Mouse (Mus musculus) forebrain, embryonic 11.5 days (tissue): ENCODE measurements at regions not wholly inside any gene's neighbourhood (a gene's known extent, or its start where the extent isn't known, plus 50 kb on each side); places are given as distances from the start of the nearest gene placed in this dataset.

Source experiments
- ATAC-seq: fragments of 200-750 bp; cut with Nextera tagmentation; replicated peaks from 2 replicates; pipeline ENCODE4 v1.8.0; 2017; ENCODE audit warnings: moderate TSS enrichment; ENCODE audit not compliant: low FRiP score
- DNase-seq: peaks from one replicate; pipeline ENCODE4 v3.0.0-alpha.2; 2017; ENCODE audit warnings: low spot score
- H3K27ac ChIP-seq: fragments of 300-500 bp; sonication (generic); 2 replicates; pipeline ENCODE4 v1.5.1; 2014; ENCODE audit warnings: low read depth, low read length
- H3K27me3 ChIP-seq: fragments of 300-500 bp; sonication (generic); 2 replicates; pipeline ENCODE4 v1.6.1; 2014; ENCODE audit warnings: mild to moderate bottlenecking, low read length, mixed read lengths; ENCODE audit not compliant: control insufficient read depth, insufficient read depth
- H3K36me3 ChIP-seq: fragments of 300-500 bp; sonication (generic); 2 replicates; pipeline ENCODE4 v1.6.1; 2014; ENCODE audit warnings: mild to moderate bottlenecking, low read length, moderate library complexity, mixed read lengths; ENCODE audit not compliant: control insufficient read depth, insufficient read depth
- H3K4me1 ChIP-seq: fragments of 300-500 bp; sonication (generic); replicated peaks from 2 replicates; pipeline ENCODE4 v1.6.1; 2014; ENCODE audit warnings: low read length, mixed read lengths; ENCODE audit not compliant: control insufficient read depth, insufficient read depth
- H3K4me2 ChIP-seq: fragments of 300-500 bp; sonication (generic); 2 replicates; pipeline ENCODE4 v1.6.1; 2014; ENCODE audit warnings: low read depth, mild to moderate bottlenecking, low read length, moderate library complexity, mixed read lengths; ENCODE audit not compliant: severe bottlenecking
- H3K4me3 ChIP-seq: fragments of 300-500 bp; sonication (generic); 2 replicates; pipeline ENCODE4 v1.5.1; 2014; ENCODE audit warnings: low read depth, low read length
- H3K9ac ChIP-seq: fragments of 300-500 bp; sonication (generic); 2 replicates; pipeline ENCODE4 v1.6.1; 2014; ENCODE audit warnings: low read length
- H3K9me3 ChIP-seq: fragments of 300-500 bp; sonication (generic); 2 replicates; pipeline ENCODE4 v1.6.1; 2016; ENCODE audit warnings: low read length, mixed read lengths; ENCODE audit not compliant: control insufficient read depth
- WGBS: fragments of 180-500 bp; shearing (Covaris S2); extraction: QIAGEN DNeasy Blood & Tissue Kit; methylation state at CpG from one replicate; pipeline ENCODE4 v1.1.7; 2014; 5-methylcytosine and 5-hydroxymethylcytosine counted together

DNA sequence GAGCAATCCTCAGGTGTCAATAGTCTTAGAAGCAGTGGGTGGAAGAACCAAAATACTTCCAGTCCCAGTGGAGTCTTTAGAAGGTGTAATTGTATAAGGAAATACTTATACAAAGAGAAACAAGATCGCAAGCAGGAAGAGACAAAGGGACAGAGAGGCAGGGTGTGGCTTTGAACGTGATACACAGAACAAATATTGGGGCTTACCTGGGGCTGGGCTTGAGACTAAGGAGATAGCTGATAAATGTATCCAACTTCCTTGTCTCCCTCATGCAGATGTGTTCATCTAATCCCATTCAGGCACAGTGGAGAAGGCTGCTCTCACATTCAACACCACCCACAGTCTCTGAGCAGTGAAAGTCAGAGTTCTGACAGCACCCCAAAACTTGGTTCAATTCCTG lies 331.9 kb upstream of the Igfbp3 start:
- H3K4me2 ChIP-seq, result no peak overlapping the region
- H3K9ac ChIP-seq, result no peak overlapping the region
- WGBS, result 71% methylated on average over 2 of the region's 2 CpGs
- ATAC-seq (no peak), DNase-seq (no peak)
- H3K27me3 ChIP-seq, result no peaks in the 10 kb centered on the region
- H3K27ac ChIP-seq, result no peak overlapping the region
- no peaks in the 10 kb centered on the region for H3K36me3 ChIP-seq
- H3K9me3 ChIP-seq, result no peaks in the 10 kb centered on the region
- H3K4me1 ChIP-seq, result no peaks in the 10 kb centered on the region
- no peak overlapping the region for H3K4me3 ChIP-seq

DNA sequence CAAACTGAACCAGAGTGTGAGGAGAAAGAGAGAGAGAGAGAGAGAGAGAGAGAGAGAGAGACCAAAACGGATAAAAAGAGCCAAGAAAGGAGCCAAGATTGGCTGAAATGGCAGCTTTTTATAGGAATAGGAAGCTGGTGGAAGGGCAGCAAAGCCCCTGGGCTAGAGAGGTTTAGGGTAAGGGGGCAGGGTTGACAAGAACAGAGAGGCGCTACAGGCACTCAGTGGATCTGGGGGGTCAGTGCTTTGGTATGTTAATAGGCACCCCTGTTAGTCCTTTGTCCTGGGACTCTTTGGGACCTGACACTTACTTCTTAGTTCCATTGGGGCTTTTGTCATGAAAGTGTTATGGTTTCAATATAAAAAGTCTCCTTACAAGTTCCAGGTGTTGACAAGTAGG lies 320.9 kb upstream of the Igfbp3 start:
- H3K4me1 ChIP-seq, result no peaks in the 10 kb centered on the region
- no peaks in the 10 kb centered on the region for H3K36me3 ChIP-seq
- 23% methylated on average over 2 of the region's 2 CpGs for WGBS
- no peaks in the 10 kb centered on the region for H3K9me3 ChIP-seq
- no peak overlapping the region for H3K4me3 ChIP-seq
- no peaks in the 10 kb centered on the region for H3K27me3 ChIP-seq
- ATAC-seq, result no peak
- H3K27ac ChIP-seq, result no peak overlapping the region
- DNase-seq, result no peak
- H3K9ac ChIP-seq, result no peak overlapping the region
- no peak overlapping the region for H3K4me2 ChIP-seq

DNA sequence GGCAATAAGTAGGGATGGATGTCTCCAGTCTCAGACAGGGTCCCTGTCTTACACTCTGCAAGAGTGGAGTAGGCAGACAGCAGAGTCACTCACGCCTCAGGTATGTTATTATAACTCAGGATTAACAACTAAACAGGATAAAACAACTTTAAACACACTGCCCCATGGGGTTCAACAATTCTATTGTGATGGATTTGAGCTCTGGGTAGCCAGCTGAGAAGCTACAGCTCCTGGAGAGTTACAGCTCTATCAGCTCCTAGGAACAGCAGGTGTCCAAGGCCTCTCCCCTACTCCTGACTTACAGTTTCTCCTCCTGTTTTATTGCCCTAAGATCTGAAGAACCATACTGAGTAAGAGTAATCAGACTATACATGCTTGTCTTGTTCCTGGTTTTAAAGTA lies 319.6 kb upstream of the Igfbp3 start:
- H3K4me1 ChIP-seq, result no peaks in the 10 kb centered on the region
- H3K27me3 ChIP-seq, result no peaks in the 10 kb centered on the region
- no peak overlapping the region for H3K4me3 ChIP-seq
- no peak for ATAC-seq
- no peaks in the 10 kb centered on the region for H3K36me3 ChIP-seq
- DNase-seq, result no peak
- WGBS, result 25% methylated on average over 1 of the region's 1 CpGs
- no peak overlapping the region for H3K4me2 ChIP-seq
- no peak overlapping the region for H3K27ac ChIP-seq
- no peak overlapping the region for H3K9ac ChIP-seq
- no peaks in the 10 kb centered on the region for H3K9me3 ChIP-seq

DNA sequence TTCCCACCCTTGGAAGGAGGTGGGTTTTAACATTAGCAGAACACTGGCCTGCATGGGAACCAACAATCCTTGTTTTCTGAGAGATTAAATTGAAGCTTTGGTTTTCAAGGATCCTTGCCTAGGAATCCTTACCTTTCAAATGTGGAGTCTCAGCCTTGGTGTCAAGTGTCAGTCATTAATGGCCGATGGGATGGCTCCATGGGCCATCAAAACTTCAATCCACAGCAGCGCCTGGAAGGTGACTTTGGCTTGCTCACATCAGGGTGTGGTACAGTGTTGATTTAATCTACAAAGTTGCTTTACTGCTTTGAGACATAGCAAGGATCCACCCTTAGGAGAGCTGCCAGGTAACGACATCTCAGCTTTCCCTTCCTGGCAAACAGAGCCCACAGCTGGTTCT lies 318.1 kb upstream of the Igfbp3 start:
- Histone ChIP-seq H3K4me3 (no peak overlapping the region), H3K27me3 (no peaks in the 10 kb centered on the region), H3K27ac (no peak overlapping the region), H3K4me2 (no peak overlapping the region), H3K36me3 (no peaks in the 10 kb centered on the region), H3K9ac (no peak overlapping the region), H3K4me1 (no peaks in the 10 kb centered on the region), H3K9me3 (no peaks in the 10 kb centered on the region)
- 89% methylated on average over 3 of the region's 3 CpGs for WGBS
- DNase-seq, result no peak
- ATAC-seq, result no peak

DNA sequence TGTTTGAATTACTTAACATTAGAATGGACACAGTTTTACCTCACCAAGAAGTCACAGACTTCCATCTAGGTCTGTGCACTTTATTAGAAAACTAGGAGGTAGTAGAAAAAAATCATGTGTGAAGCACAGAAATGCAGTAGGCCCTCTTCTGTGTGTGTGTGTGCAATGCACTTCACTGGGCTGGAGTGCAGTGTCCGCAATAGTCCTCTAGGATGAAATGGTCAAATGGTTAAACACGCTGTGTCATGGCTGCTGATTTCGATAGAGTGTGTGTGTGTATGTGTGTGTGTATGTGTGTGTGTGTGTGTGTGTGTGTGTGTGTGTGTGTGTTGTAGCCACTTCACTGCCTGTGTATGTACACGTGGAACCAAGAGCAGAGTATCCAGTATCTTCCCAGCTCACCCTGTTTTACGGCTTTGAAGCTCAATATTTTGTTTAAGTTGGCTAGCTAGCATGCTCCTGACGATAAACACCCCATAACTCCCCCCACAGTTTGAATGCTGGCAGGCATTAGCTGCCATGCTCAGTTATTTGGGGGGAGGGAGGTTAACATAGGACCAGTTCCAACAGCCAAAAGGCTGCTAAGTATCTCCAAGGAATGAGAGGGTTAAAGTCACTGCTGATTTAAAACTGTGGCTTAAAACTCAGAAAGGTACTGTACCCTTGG lies 316.9 kb upstream of the Igfbp3 start:
- Histone ChIP-seq H3K4me2 (no peak overlapping the region), H3K9me3 (no peaks in the 10 kb centered on the region), H3K9ac (no peak overlapping the region), H3K27ac (no peak overlapping the region), H3K4me1 (no peaks in the 10 kb centered on the region), H3K4me3 (no peak overlapping the region), H3K27me3 (no peaks in the 10 kb centered on the region), H3K36me3 (no peaks in the 10 kb centered on the region)
- ATAC-seq (no peak), DNase-seq (no peak)
- 91% methylated on average over 6 of the region's 6 CpGs for WGBS

DNA sequence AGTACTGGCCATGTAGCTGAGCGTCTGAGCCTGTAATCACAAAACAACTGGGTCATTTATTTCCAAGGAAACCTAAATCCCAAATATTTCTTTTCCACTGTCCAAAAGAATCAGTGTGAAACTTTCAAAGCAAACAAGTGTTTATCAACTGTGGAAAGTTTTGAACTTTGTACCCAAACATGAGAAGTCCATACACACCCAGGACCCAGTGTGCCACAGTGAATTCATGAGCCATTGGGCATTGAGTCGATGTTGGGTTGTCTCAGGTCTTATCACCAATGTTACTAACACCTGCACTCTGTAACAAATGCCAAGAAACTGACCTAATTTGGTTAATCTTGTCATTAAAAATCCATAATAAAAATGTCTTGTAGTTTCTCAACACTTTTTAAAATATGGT lies 305.8 kb upstream of the Igfbp3 start:
- no peak for DNase-seq
- H3K4me3 ChIP-seq, result no peak overlapping the region

DNA sequence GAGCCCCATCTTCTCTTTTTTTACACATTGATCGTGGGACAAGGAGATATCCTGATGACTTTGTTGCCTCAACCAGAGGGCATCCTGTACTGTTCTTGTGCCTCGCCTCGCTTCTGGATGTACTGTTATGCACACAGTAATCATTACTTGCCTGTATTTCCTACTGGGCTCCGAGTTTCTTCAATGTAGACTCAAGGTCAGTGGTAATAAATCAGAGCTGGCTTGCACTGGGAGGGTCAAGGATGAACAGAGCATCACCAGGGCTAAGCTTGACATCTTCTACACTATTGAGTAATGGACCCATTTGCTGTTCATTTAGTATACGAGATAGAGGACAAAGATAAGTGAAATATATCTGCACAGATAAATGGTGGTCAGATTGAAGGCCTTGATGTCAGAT lies 295.1 kb upstream of the Igfbp3 start:
- H3K9ac ChIP-seq, result no peak overlapping the region
- H3K4me2 ChIP-seq, result no peak overlapping the region
- H3K36me3 ChIP-seq, result no peaks in the 10 kb centered on the region
- no peak overlapping the region for H3K4me3 ChIP-seq
- no peak for DNase-seq
- H3K27me3 ChIP-seq, result no peaks in the 10 kb centered on the region
- H3K9me3 ChIP-seq, result no peaks in the 10 kb centered on the region
- no peak for ATAC-seq
- WGBS, result 90% methylated on average over 5 of the region's 5 CpGs
- H3K4me1 ChIP-seq, result no peaks in the 10 kb centered on the region
- no peak overlapping the region for H3K27ac ChIP-seq

More for the DNA sequence above, 305.8 kb upstream of the Igfbp3 start:
- Histone ChIP-seq H3K4me1 (no peaks in the 10 kb centered on the region), H3K27me3 (no peaks in the 10 kb centered on the region), H3K4me2 (no peak overlapping the region), H3K9me3 (no peaks in the 10 kb centered on the region), H3K27ac (no peak overlapping the region), H3K36me3 (no peaks in the 10 kb centered on the region), H3K9ac (no peak overlapping the region)
- 81% methylated on average over 2 of the region's 2 CpGs for WGBS
- ATAC-seq, result no peak

DNA sequence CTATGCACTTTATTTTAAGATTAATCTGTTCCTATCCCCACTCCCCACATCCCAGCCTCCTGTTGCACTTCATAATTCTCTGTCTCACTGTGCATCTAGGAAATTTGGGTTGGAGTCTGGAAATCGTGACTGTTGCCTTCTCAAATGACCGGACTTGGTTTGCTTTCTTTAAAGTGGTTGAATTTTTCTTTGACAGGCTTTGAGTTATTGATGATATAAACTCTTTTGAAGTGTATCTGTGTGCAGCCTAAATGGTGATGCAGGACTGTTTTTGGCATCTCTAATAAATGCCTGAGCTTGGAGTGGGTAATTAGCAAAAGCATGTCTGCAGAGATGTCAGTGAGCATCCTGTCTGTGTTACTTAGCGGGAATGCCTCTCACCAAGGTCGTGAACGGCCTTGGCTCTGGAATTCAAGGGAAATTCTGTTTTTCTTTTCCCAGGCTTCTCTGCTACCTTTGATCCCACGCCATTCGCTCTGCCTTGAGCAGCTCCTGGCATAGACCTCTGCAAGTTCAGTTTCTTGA lies 292.8 kb upstream of the Igfbp3 start:
- H3K27ac ChIP-seq, result no peak overlapping the region
- H3K36me3 ChIP-seq, result no peaks in the 10 kb centered on the region
- no peak for DNase-seq
- no peaks in the 10 kb centered on the region for H3K9me3 ChIP-seq
- no peak overlapping the region for H3K4me2 ChIP-seq
- no peak overlapping the region for H3K9ac ChIP-seq
- H3K4me3 ChIP-seq, result no peak overlapping the region
- 75% methylated on average over 7 of the region's 7 CpGs for WGBS
- no peaks in the 10 kb centered on the region for H3K27me3 ChIP-seq
- no peaks in the 10 kb centered on the region for H3K4me1 ChIP-seq
- no peak for ATAC-seq

DNA sequence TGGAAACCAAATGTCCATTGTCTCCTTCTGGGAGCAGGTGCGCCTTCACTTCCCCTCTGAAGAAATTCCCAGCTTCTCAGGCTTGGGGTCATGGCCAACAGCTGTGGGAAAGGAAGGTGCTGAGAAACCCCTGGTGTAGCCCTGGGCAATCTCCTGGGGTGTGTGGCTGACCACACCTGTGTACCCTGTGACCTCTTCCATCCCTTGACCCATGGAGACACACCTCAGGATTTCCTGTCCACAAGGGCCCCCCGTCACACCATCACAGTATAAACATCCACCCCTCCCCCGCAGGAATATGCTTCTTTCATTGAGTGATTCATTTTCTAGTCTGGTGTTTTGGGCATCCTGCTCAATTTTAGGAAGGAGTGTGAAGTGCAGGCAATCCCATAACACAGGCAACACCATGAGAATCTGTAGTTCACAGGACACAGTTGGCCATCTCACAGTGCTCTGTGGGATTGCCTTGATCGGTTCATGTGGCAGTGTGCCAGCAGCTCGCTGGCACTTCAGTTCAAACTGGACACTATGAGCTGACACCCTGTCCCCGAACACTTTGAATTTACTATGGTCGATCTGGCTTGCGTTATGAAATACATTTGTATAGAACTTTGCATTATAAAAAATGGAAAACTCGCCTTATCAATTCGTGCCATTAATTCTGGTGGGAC lies 291.1 kb upstream of the Igfbp3 start:
- no peak overlapping the region for H3K9ac ChIP-seq
- ATAC-seq (no peak), DNase-seq (no peak)
- WGBS, result 88% methylated on average over 10 of the region's 10 CpGs
- no peak overlapping the region for H3K4me2 ChIP-seq
- no peaks in the 10 kb centered on the region for H3K27me3 ChIP-seq
- H3K36me3 ChIP-seq, result no peaks in the 10 kb centered on the region
- no peaks in the 10 kb centered on the region for H3K4me1 ChIP-seq
- no peaks in the 10 kb centered on the region for H3K9me3 ChIP-seq
- no peak overlapping the region for H3K4me3 ChIP-seq
- H3K27ac ChIP-seq, result no peak overlapping the region
